Mouse (Mus musculus) hindbrain, embryonic 11.5 days (tissue): Measurements from ENCODE around the gene Pck2. TPM values are rescaled to one million over a fixed set of nuclear protein-coding genes. Genes with fewer than 3 reads are reported as not detected.

Experiments
- ATAC-seq: fragments of 200-750 bp; cut with Nextera tagmentation; 2 replicates; pipeline ENCODE4 v1.8.0; 2017; ENCODE audit warnings: mild to moderate bottlenecking, moderate TSS enrichment, moderate library complexity; ENCODE audit not compliant: low FRiP score
- DNase-seq: peaks from one replicate; pipeline ENCODE4 v3.0.0-alpha.2; 2015; ENCODE audit warnings: low spot score
- H3K27ac ChIP-seq: fragments of 300-500 bp; sonication (generic); 2 replicates; pipeline ENCODE4 v1.5.1; 2014; ENCODE audit warnings: mild to moderate bottlenecking, low read depth, low read length
- H3K27me3 ChIP-seq: fragments of 300-500 bp; sonication (generic); 2 replicates; pipeline ENCODE4 v1.6.1; 2014; ENCODE audit warnings: mild to moderate bottlenecking, low read length, moderate library complexity, mixed read lengths; ENCODE audit not compliant: control insufficient read depth, insufficient read depth
- H3K36me3 ChIP-seq: fragments of 300-500 bp; sonication (generic); 2 replicates; pipeline ENCODE4 v1.6.1; 2014; ENCODE audit warnings: mild to moderate bottlenecking, low read length, moderate library complexity, mixed read lengths; ENCODE audit not compliant: control insufficient read depth, insufficient read depth
- H3K4me1 ChIP-seq: fragments of 300-500 bp; sonication (generic); replicated peaks from 2 replicates; pipeline ENCODE4 v1.6.1; 2014; ENCODE audit warnings: low read length, mixed read lengths; ENCODE audit not compliant: control insufficient read depth, insufficient read depth
- H3K4me2 ChIP-seq: fragments of 300-500 bp; sonication (generic); replicated peaks from 2 replicates; pipeline ENCODE4 v1.6.1; 2014; ENCODE audit warnings: mild to moderate bottlenecking, low read depth, low read length
- H3K4me3 ChIP-seq: fragments of 300-500 bp; sonication (generic); 2 replicates; pipeline ENCODE4 v1.5.1; 2014; ENCODE audit warnings: low read depth, low read length
- H3K9ac ChIP-seq: fragments of 300-500 bp; sonication (generic); 2 replicates; pipeline ENCODE4 v1.6.1; 2014; ENCODE audit warnings: low read depth, low read length
- H3K9me3 ChIP-seq: fragments of 300-500 bp; sonication (generic); 2 replicates; pipeline ENCODE4 v1.6.1; 2016; ENCODE audit warnings: low read length; ENCODE audit not compliant: control insufficient read depth
- WGBS: fragments of 180-500 bp; shearing (Covaris S2); extraction: QIAGEN DNeasy Blood & Tissue Kit; methylation state at CpG from one replicate; pipeline ENCODE4 v1.1.7; 2014; 5-methylcytosine and 5-hydroxymethylcytosine counted together
- polyA plus RNA-seq: library from polyadenylated mRNA; unstranded; fragments of >200 nt; fragmentation: Nextera tagmentation; extraction: Ambion mirVana; gene quantifications from 2 replicates; pipeline ENCODE4 v1.2.1, GENCODE M21; 2014

The Pck2 gene
- 11.3 and 12.6 TPM in 2 replicates for polyA plus RNA-seq

DNA sequence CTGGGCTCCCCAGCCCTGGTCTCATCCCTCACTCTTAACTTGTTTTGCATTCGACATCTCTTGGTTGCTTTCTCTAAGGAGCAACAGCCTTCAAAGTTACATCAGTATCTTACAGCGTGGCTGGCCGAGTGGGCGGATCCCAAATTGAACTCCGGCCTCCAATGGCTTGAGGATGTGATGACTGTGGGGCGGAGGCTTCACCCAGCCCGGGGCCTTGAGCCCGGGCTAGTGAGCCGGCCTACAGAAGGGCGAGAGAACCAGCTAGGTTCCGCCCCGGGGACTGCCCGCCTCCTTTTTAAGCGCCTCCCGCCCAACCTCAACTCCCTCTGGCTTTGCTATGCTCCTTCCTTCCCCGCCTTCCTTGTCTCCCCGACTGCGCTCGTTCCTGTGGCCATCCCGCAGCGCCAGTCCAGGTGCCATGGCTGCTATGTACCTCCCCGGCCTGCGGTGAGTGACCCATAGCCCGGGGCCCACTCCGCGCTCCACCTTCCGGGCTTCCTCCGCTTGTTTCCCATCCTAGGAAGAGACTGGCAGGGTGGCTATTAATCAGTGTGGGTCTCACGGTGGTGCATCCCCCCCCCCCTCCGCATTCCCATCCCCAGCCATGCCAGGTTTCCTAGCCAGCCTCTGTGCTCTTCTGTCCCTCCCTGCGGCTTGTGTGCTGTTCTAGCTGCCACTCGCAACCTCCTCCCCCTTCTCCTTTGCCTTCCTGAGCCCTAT lies at the start of gene Pck2:
Gene Pck2 (plus strand): TSS at position 200 of the 720 bp plus-strand sequence.
- Histone ChIP-seq H3K4me1 (no peaks in the 10 kb centered on the region), H3K4me3 (peak within 1 kb of the TSS; percentile 42), H3K36me3 (0 out of 2 replicates have a peak, but pooled peaks cover 2% of the 10 kb centered on the region), H3K4me2 (peak within 1 kb of the TSS; percentile 58), H3K27me3 (no peaks in the 10 kb centered on the region), H3K9me3 (no peaks in the 10 kb centered on the region), H3K27ac (peak within 1 kb of the TSS; percentile 17; the same call in 1 of the 2 replicates), H3K9ac (peak within 1 kb of the TSS; percentile 52)
- peak; percentile 76 for DNase-seq
- WGBS = under 1% methylated on average over 31 of the region's 32 CpGs
- ATAC-seq = peak; percentile 86

DNA sequence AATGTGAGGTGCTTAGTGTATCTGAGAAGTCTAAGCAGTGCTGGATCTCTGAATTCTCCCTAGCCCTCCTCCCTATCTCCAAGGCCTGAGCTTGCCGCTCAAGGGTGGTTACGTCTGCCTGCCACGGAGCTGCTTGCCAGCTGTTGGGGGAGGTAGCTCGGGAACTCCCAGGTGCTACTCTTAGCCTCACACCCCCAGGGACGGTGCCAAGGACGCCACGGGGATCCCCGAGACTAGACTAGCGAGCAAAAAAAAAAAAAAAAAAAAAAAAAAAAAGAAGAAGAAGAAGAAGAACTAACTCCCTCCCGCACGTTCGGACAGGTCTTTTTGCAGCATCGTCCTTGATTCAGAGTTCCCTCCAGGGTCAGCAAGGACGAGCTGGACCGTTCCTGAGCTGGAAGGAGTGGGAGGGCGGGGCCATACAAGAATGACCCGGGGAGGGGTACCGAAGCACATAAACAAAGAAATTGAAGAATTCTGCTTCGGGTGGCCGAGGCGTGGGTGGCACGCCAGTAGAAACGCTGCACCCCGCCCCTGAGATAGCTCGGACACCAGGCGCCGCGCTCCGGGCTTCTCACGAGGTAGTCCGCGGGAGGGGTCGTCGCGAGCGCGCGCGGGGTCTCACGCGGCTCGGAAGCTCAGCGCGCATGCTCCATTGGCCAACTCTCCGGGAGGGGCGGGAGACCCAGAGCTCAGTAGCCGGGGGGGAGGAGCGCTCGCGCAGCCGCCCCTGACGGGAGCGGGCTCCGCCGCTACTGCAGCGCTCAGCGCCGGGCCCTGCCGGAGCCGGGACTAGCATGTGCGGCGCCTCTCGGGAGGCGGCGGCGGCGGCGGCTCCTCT lies 49.5 kb upstream of the Pck2 start, which contains the start of gene Carmil3:
Gene Carmil3 (plus strand): TSS at position 291 of the 841 bp plus-strand sequence.
- peak; percentile 91 for ATAC-seq
- under 1% methylated on average over 60 of the region's 68 CpGs for WGBS
- Histone ChIP-seq H3K27me3 (no peaks in the 10 kb centered on the region), H3K27ac (peak within 1 kb of the TSS; percentile 89), H3K4me3 (peak within 1 kb of the TSS; percentile 81), H3K4me1 (no peaks in the 10 kb centered on the region), H3K9ac (peak within 1 kb of the TSS; percentile 88), H3K9me3 (no peaks in the 10 kb centered on the region), H3K36me3 (no peaks in the 10 kb centered on the region; the same call in 1 of the 2 replicates), H3K4me2 (peak within 1 kb of the TSS; percentile 89)
- peak; percentile 85 for DNase-seq

DNA sequence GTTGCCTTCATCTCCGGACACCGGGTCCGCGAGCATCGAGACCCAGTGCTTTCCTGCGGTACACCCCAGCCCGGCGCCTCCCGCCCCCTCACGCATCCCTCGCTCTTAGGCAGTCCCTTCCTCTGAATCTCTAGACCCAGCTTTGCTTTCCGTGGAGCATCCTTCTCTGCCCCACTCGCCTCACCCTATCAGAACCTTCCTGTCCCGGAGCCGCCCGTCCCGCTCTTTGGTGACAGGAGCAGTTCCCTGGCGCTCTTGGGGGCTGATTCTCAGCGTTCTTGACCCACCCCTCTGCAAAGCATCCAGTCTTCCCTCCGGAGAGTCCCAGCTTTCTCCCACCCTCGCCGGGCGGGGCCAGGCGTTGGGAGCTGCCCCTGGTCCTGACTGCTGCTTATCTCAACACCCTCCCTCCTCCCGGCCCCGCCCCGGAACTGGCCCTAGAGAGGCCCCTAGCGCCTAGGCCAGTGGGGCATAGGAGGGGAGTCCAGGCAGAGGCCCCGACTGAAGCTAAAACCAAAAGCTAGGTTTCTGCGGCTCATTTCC lies 48.7 kb upstream of the Pck2 start:
- H3K4me1 ChIP-seq = no peaks in the 10 kb centered on the region
- peak overlapping the region; percentile 81 for H3K4me3 ChIP-seq
- peak overlapping the region; percentile 89 for H3K4me2 ChIP-seq
- peak overlapping the region; percentile 89 for H3K27ac ChIP-seq
- H3K36me3 ChIP-seq = no peaks in the 10 kb centered on the region; the same call in 1 of the 2 replicates
- ATAC-seq = peak; percentile 85
- H3K9me3 ChIP-seq = no peaks in the 10 kb centered on the region
- peak overlapping the region; percentile 88 for H3K9ac ChIP-seq
- peak; percentile 83 for DNase-seq
- no peaks in the 10 kb centered on the region for H3K27me3 ChIP-seq
- under 1% methylated on average over 29 of the region's 30 CpGs for whole genome bisulfite sequencing

DNA sequence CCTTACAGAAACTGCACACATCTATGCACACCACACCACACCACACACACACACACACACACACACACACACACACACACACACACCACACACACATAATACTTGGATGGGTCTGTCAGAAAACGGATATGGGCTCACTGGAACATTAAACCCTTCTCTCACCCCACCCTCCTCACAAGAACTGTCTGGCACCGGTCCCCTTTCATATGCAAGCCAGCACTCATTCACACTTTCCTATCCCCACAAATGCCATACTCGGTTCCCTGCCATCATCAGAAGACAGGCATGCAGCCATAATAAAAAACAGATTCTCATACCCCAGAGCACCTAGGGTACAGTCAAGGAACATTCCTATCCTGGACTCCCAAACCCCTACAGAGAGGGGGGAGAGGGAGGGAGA lies 48.0 kb upstream of the Pck2 start:
- ATAC-seq (no peak), DNase-seq (no peak)
- Histone ChIP-seq H3K27ac (no peak overlapping the region), H3K4me1 (no peaks in the 10 kb centered on the region), H3K4me3 (no peak overlapping the region), H3K9ac (no peak overlapping the region), H3K9me3 (no peaks in the 10 kb centered on the region), H3K27me3 (no peaks in the 10 kb centered on the region), H3K36me3 (no peaks in the 10 kb centered on the region; the same call in 1 of the 2 replicates), H3K4me2 (peak overlapping the region; percentile 89; the same call in 1 of the 2 replicates)
- WGBS = 47% methylated on average over 3 of the region's 3 CpGs

DNA sequence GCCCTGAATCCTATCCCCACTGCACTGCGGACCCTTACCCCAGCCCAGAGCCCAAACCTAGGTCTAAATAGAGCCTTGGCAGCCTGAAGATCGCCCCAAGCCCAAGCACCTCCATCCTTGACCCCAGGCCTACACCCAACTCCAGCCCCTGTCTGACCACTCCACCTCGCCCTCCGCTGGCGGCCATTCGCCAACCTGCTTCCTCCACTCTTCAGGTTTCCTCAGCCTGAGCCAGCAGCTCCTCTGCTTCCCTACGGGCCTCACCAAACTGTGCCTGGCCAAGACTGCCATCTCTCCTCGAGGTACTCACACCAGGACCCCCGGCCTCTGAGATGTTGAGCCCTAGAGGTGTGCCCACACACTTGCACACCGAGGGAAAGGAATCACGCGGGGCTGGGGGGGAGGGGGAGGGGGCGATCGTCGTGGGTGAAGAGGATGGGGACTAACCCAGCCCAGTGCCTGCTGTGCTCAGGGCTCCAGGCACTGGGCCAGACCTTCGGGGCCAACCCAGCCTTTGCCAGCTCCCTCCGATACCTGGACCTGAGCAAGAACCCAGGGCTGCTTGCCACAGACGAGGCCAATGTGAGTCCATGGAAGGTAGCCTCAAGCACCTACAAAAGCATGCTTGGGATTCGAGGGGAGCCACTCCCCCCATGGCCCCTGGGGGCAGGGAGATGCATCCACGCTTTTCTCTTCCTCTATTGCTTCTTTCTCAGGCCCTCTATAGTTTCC lies 44.4 kb upstream of the Pck2 start:
- DNase-seq (no peak), ATAC-seq (no peak)
- 73% methylated on average over 20 of the region's 20 CpGs for WGBS
- H3K9ac ChIP-seq = no peak overlapping the region
- no peak overlapping the region for H3K4me3 ChIP-seq
- no peak overlapping the region for H3K4me2 ChIP-seq
- H3K4me1 ChIP-seq = peaks cover 2% of the 10 kb centered on the region; the same call in 1 of the 2 replicates
- no peaks in the 10 kb centered on the region for H3K27me3 ChIP-seq
- H3K36me3 ChIP-seq = no peaks in the 10 kb centered on the region; the same call in 1 of the 2 replicates
- H3K9me3 ChIP-seq = no peaks in the 10 kb centered on the region
- no peak overlapping the region for H3K27ac ChIP-seq

- 79% methylated on average over 16 of the region's 16 CpGs for WGBS
- Histone ChIP-seq H3K9ac (no peak overlapping the region), H3K27ac (no peak overlapping the region), H3K4me1 (peaks cover 2% of the 10 kb centered on the region; the same call in 1 of the 2 replicates), H3K36me3 (no peaks in the 10 kb centered on the region; the same call in 1 of the 2 replicates), H3K4me3 (no peak overlapping the region), H3K27me3 (no peaks in the 10 kb centered on the region), H3K9me3 (no peaks in the 10 kb centered on the region), H3K4me2 (no peak overlapping the region)
- DNase-seq (no peak), ATAC-seq (peak; percentile 15; the same call in 1 of the 2 replicates)
These were observed 43.2 kb upstream of the Pck2 start for GRCm38 (mm10) chr14:55496761-55497448.

DNA sequence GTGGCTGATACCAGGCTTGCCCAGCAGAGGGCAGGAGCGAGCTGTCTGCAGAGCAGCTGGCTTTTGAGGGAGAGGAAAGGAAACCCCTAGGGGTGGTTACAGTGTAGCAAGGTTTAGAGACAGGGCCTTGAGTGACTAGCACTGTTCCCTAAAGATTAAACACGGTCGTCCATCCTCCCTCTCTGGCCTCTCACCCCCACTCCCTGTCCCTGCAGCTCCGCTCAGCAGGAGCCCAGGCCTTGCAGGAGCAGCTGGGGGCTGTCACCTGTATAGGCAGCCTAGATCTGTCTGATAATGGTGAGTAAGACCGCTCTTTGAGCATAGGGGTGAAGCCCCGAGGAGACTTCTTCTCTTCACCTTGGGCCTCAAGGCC lies 42.6 kb upstream of the Pck2 start:
- peaks cover 2% of the 10 kb centered on the region; the same call in 1 of the 2 replicates for H3K4me1 ChIP-seq
- 0 out of 2 replicates have a peak overlapping the region, but pooled peaks have one; percentile 15 for H3K9ac ChIP-seq
- H3K27me3 ChIP-seq = no peaks in the 10 kb centered on the region
- no peak overlapping the region for H3K27ac ChIP-seq
- H3K36me3 ChIP-seq = no peaks in the 10 kb centered on the region; the same call in 1 of the 2 replicates
- WGBS = 34% methylated on average over 6 of the region's 6 CpGs
- DNase-seq (peak; percentile 93), ATAC-seq (peak; percentile 66)
- H3K9me3 ChIP-seq = no peaks in the 10 kb centered on the region
- H3K4me3 ChIP-seq = no peak overlapping the region
- no peak overlapping the region for H3K4me2 ChIP-seq
